Mouse (Mus musculus) MEL-GATA-1-ER (cell line): ENCODE data around the gene Diras2.

Source experiments
- DNase-seq: peaks from one replicate; pipeline ENCODE4 v3.0.0-alpha.2; 2012; ENCODE audit warnings: low read depth; ENCODE audit errors: extremely low read depth

Diras2 gene

GRCm38 (mm10) chr13:52469795-52470690 lies 61.0 kb downstream of the Diras2 start:
- DNase-seq: no peak

- DNase-seq: no peak
These were observed 65.9 kb downstream of the Diras2 start for GRCm38 (mm10) chr13:52465141-52465540.

GRCm38 (mm10) chr13:52459982-52460381 lies 71.1 kb downstream of the Diras2 start:
- no peak for DNase-seq

- DNase-seq: no peak
These were observed 73.2 kb downstream of the Diras2 start for GRCm38 (mm10) chr13:52457889-52458324.

- DNase-seq: no peak
These were observed 73.7 kb downstream of the Diras2 start for GRCm38 (mm10) chr13:52457177-52457888.

GRCm38 (mm10) chr13:52455329-52455728 lies 75.8 kb downstream of the Diras2 start:
- no peak for DNase-seq

- no peak for DNase-seq
These were observed 76.3 kb downstream of the Diras2 start for GRCm38 (mm10) chr13:52454708-52455250.
